11 mouse cellular contexts compared by ENCODE assay signal in genomic region chr17:27012909-27013308, GRCm38 (mm10). TPM values are rescaled to one million over a fixed set of nuclear protein-coding genes. Genes with fewer than 3 reads are reported as not detected.
A peak's percentile ranks its signal among the peaks of the same experiment; 100 is the strongest.
DNase-seq lines count a peak whose midpoint lies in the region; ATAC-seq lines count a peak whose summit lies in the region.
"Had no signal": no experiment of that assay in that cellular context is flagged by ENCODE, and none has a peak within 500 bp of the region (broad histone marks: within the 10 kb centered on the region; RNA-seq: fewer than 3 reads in every experiment).

No protein-coding gene starts in this region.

- 35% methylated on average over 6 of the region's 6 CpGs for WGBS in liver, embryonic 13.5 days (ENCODE audit: insufficient replicate concordance)

- no peaks in the 10 kb centered on the region for H3K27me3 ChIP-seq in liver, embryonic 13.5 days
- H3K27me3 ChIP-seq: Patski had no signal

- H3K4me3 ChIP-seq in liver, embryonic 13.5 days (replicated peaks) = no peak overlapping the region

- 0 out of 2 replicates have a peak overlapping the region, but pooled peaks have one; percentile 18 for H3K27ac ChIP-seq in liver, embryonic 13.5 days

- H3K36me3 ChIP-seq in liver, embryonic 13.5 days = no peaks in the 10 kb centered on the region

- H3K4me2 ChIP-seq in liver, embryonic 13.5 days = peak overlapping the region; percentile 45

- H3K9ac ChIP-seq in liver, embryonic 13.5 days = 0 out of 2 replicates have a peak overlapping the region, but pooled peaks have one; percentile 46

- DNase-seq in layer of hippocampus, adult 11-12 months (ENCODE audit: low spot score) = peak; percentile 30
- DNase-seq in layer of hippocampus, postnatal 10 days (ENCODE audit: low spot score in 2 of 2) = no peak
- peak; percentile 31 for DNase-seq in 416B (ENCODE audit: low read depth)
- peak; percentile 92 for DNase-seq in brain, adult 2 months (ENCODE audit: low read depth, low spot score)
- peak; percentile 40 for DNase-seq in liver, embryonic 13.5 days
- no peak for DNase-seq in testis, postnatal 14 days (ENCODE audit: low spot score)
- DNase-seq: kidney, postnatal 14 days; lung, adult 2 months had no signal

- ATAC-seq in liver, embryonic 13.5 days (ENCODE audit: low read depth) = peak; percentile 67
- ATAC-seq in cerebellum, adult (ENCODE audit: insufficient number of reproducible peaks, low FRiP score, low TSS enrichment) = no peak
- no peak for ATAC-seq in granulocyte monocyte progenitor cell, adult 5-6 weeks (replicated peaks; ENCODE audit: poor library complexity, severe bottlenecking)
- ATAC-seq: Patski had no signal

- peaks cover 29% of the 10 kb centered on the region for H3K4me1 ChIP-seq in liver, embryonic 13.5 days (replicated peaks)

- no peaks in the 10 kb centered on the region for H3K9me3 ChIP-seq in liver, embryonic 13.5 days (replicated peaks)

RNA-seq across cellular contexts. Expression of gene Bak1, which starts 15.9 kb away (rescaled TPM):
- 10 to 100 TPM; 29.3 to 33.2 TPM for total RNA-seq in layer of hippocampus, postnatal 10 days (2021)
- polyA plus RNA-seq in liver, embryonic 13.5 days (2015; fragmentation: Nextera tagmentation; extraction: Ambion mirVana) = 2.4 and 3.0 TPM in 2 replicates
- 137 and 143 TPM in 2 replicates for total RNA-seq in granulocyte monocyte progenitor cell, adult 5-6 weeks (2014; fragmentation: Nextera tagmentation)
- 55.9 and 59.2 TPM in 2 replicates for total RNA-seq in granulocyte monocyte progenitor cell, adult 5-6 weeks (2017)

RNA-seq across cellular contexts. Expression of gene Zbtb9, which starts 39.9 kb away (rescaled TPM):
- 10 to 100 TPM; 11.8 to 14.0 TPM for total RNA-seq in layer of hippocampus, postnatal 10 days (2021)
- 6.3 and 7.0 TPM in 2 replicates for polyA plus RNA-seq in liver, embryonic 13.5 days (2015; fragmentation: Nextera tagmentation; extraction: Ambion mirVana)
- 9.4 and 14.4 TPM in 2 replicates for total RNA-seq in granulocyte monocyte progenitor cell, adult 5-6 weeks (2014; fragmentation: Nextera tagmentation)
- total RNA-seq in granulocyte monocyte progenitor cell, adult 5-6 weeks (2017) = 14.3 and 17.7 TPM in 2 replicates

RNA-seq across cellular contexts. Expression of gene Itpr3, which starts 44.2 kb away (rescaled TPM):
- total RNA-seq in layer of hippocampus, postnatal 10 days (2021) = 1 to 10 TPM; 2.4 to 2.9 TPM
- 0.48 and 0.56 TPM in 2 replicates for polyA plus RNA-seq in liver, embryonic 13.5 days (2015; fragmentation: Nextera tagmentation; extraction: Ambion mirVana)
- 4.0 and 8.5 TPM in 2 replicates for total RNA-seq in granulocyte monocyte progenitor cell, adult 5-6 weeks (2014; fragmentation: Nextera tagmentation)
- 6.1 and 6.5 TPM in 2 replicates for total RNA-seq in granulocyte monocyte progenitor cell, adult 5-6 weeks (2017)

Comparison
In these comparisons a context has a peak if more than half of its experiments do, and no peak if none do; other contexts are left out.
1. DNase-seq: peak in layer of hippocampus, adult 11-12 months (single experiment), 416B (single experiment), brain, adult 2 months (single experiment) and liver, embryonic 13.5 days (single experiment); none in layer of hippocampus, postnatal 10 days (0 of 2) and testis, postnatal 14 days (single experiment).